Mouse (Mus musculus): ENCODE measurements around the gene Lurap1l. TPM values are rescaled to one million over a fixed set of nuclear protein-coding genes. Genes with fewer than 3 reads are reported as not detected.
"Not testable (repeated sequence)": the region's sequence is repeated elsewhere in the genome, so short reads cannot be mapped to it uniquely, and the experiment has no call there.

The Lurap1l gene
- polyA plus RNA-seq, 1 experiment from 2014 or later, result 11.4 TPM

- under 1% methylated on average over 23 of the region's 27 CpGs for WGBS
- peak overlapping the region; percentile 58 for H3K4me2 ChIP-seq (replicated peaks)
- H3K9ac ChIP-seq, result peak overlapping the region; percentile 82
- H3K27me3 ChIP-seq (ENCODE audit: control insufficient read depth, insufficient read depth, low read length), result no peaks in the 10 kb centered on the region
- peak overlapping the region; percentile 81 for H3K4me3 ChIP-seq (replicated peaks; ENCODE audit: low read length)
- H3K27ac ChIP-seq, result peak overlapping the region; percentile 92
- ATAC-seq (ENCODE audit: low FRiP score), result peak; percentile 92
- H3K4me1 ChIP-seq (replicated peaks; ENCODE audit: control insufficient read depth, insufficient read depth, low read length), result peaks cover 8% of the 10 kb centered on the region; the same call in 1 of the 2 replicates
- no peaks in the 10 kb centered on the region for H3K9me3 ChIP-seq (ENCODE audit: control insufficient read depth, low read length)
- DNase-seq (ENCODE audit: low spot score), result peak; percentile 78
- H3K36me3 ChIP-seq (replicated peaks; ENCODE audit: control insufficient read depth, insufficient read depth), result no peaks in the 10 kb centered on the region
These were observed 1.5 kb downstream of the Lurap1l start for GRCm38 (mm10) chr4:80911706-80912540.

- DNase-seq (ENCODE audit: low spot score), result no peak
- Histone ChIP-seq H3K27me3 (ENCODE audit: control insufficient read depth, insufficient read depth, low read length) (no peaks in the 10 kb centered on the region), H3K4me2 (replicated peaks) (no peak overlapping the region), H3K4me1 (replicated peaks; ENCODE audit: control insufficient read depth, insufficient read depth, low read length) (peaks cover 8% of the 10 kb centered on the region; the same call in 1 of the 2 replicates), H3K4me3 (replicated peaks; ENCODE audit: low read length) (no peak overlapping the region), H3K9ac (no peak overlapping the region), H3K9me3 (ENCODE audit: control insufficient read depth, low read length) (no peaks in the 10 kb centered on the region), H3K36me3 (replicated peaks; ENCODE audit: control insufficient read depth, insufficient read depth) (no peaks in the 10 kb centered on the region), H3K27ac (no peak overlapping the region)
- 87% methylated on average over 2 of the region's 2 CpGs for WGBS
- ATAC-seq (ENCODE audit: low FRiP score), result no peak
These were observed 4.8 kb downstream of the Lurap1l start for GRCm38 (mm10) chr4:80915211-80915610.

- Histone ChIP-seq H3K36me3 (replicated peaks; ENCODE audit: control insufficient read depth, insufficient read depth) (no peaks in the 10 kb centered on the region), H3K4me2 (replicated peaks) (no peak overlapping the region), H3K27ac (no peak overlapping the region), H3K9me3 (ENCODE audit: control insufficient read depth, low read length) (no peaks in the 10 kb centered on the region), H3K27me3 (ENCODE audit: control insufficient read depth, insufficient read depth, low read length) (no peaks in the 10 kb centered on the region), H3K4me1 (replicated peaks; ENCODE audit: control insufficient read depth, insufficient read depth, low read length) (peaks cover 8% of the 10 kb centered on the region; the same call in 1 of the 2 replicates), H3K4me3 (replicated peaks; ENCODE audit: low read length) (no peak overlapping the region), H3K9ac (no peak overlapping the region)
- DNase-seq (ENCODE audit: low spot score), result no peak
- WGBS, result 66% methylated on average over 3 of the region's 3 CpGs
- no peak for ATAC-seq (ENCODE audit: low FRiP score)
These were observed 6.2 kb downstream of the Lurap1l start for GRCm38 (mm10) chr4:80916695-80917094.

DNA sequence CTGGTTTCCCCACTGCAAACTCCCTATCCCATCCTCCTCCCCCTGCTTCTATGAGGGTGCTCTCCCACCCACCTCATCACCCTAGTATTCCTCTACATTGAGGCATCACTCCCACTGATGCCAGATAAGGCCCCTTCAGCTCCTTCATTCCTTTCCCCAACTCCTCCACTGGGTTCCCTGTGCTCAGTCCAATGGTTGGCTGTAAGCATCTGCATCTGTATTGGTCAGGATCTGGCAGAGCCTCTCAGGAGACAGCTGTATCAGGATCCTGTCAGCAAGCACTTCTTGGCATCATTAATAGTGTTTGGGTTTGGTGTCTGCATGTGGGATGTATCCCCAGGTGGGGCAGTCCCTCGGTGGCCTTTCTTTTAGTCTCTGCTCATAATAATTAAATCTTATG, 6.7 kb downstream of the Lurap1l start:
- ATAC-seq (ENCODE audit: low FRiP score), result not testable (repeated sequence)

GRCm38 (mm10) chr4:80917812-80918211, 7.4 kb downstream of the Lurap1l start:
- Histone ChIP-seq H3K9me3 (ENCODE audit: control insufficient read depth, low read length) (no peaks in the 10 kb centered on the region), H3K4me2 (replicated peaks) (no peak overlapping the region), H3K36me3 (replicated peaks; ENCODE audit: control insufficient read depth, insufficient read depth) (no peaks in the 10 kb centered on the region), H3K27me3 (ENCODE audit: control insufficient read depth, insufficient read depth, low read length) (no peaks in the 10 kb centered on the region), H3K9ac (no peak overlapping the region), H3K4me1 (replicated peaks; ENCODE audit: control insufficient read depth, insufficient read depth, low read length) (0 out of 2 replicates have a peak, but pooled peaks cover 4% of the 10 kb centered on the region), H3K27ac (no peak overlapping the region), H3K4me3 (replicated peaks; ENCODE audit: low read length) (no peak overlapping the region)
- WGBS, result 85% methylated on average over 3 of the region's 3 CpGs
- no peak for ATAC-seq (ENCODE audit: low FRiP score)
- no peak for DNase-seq (ENCODE audit: low spot score)

More for the DNA sequence above, 6.7 kb downstream of the Lurap1l start:
- H3K4me3 ChIP-seq (replicated peaks; ENCODE audit: low read length); H3K36me3 ChIP-seq (replicated peaks; ENCODE audit: control insufficient read depth, insufficient read depth); H3K27me3 ChIP-seq (ENCODE audit: control insufficient read depth, insufficient read depth, low read length); H3K4me1 ChIP-seq (replicated peaks; ENCODE audit: control insufficient read depth, insufficient read depth, low read length); H3K27ac ChIP-seq; H3K9ac ChIP-seq; H3K9me3 ChIP-seq (ENCODE audit: control insufficient read depth, low read length); DNase-seq (ENCODE audit: low spot score); H3K4me2 ChIP-seq (replicated peaks): not testable (repeated sequence)
- WGBS, result 69% methylated on average over 1 of the region's 1 CpGs

GRCm38 (mm10) chr4:80918526-80919129, 8.2 kb downstream of the Lurap1l start:
- no peaks in the 10 kb centered on the region for H3K36me3 ChIP-seq (replicated peaks; ENCODE audit: control insufficient read depth, insufficient read depth)
- H3K4me2 ChIP-seq (replicated peaks), result no peak overlapping the region
- no peak overlapping the region for H3K9ac ChIP-seq
- H3K4me1 ChIP-seq (replicated peaks; ENCODE audit: control insufficient read depth, insufficient read depth, low read length), result 0 out of 2 replicates have a peak, but pooled peaks cover 4% of the 10 kb centered on the region
- ATAC-seq (ENCODE audit: low FRiP score) (no peak), DNase-seq (ENCODE audit: low spot score) (no peak)
- H3K27me3 ChIP-seq (ENCODE audit: control insufficient read depth, insufficient read depth, low read length), result no peaks in the 10 kb centered on the region
- no peak overlapping the region for H3K27ac ChIP-seq
- H3K4me3 ChIP-seq (replicated peaks; ENCODE audit: low read length), result no peak overlapping the region
- WGBS, result 61% methylated on average over 3 of the region's 3 CpGs
- no peaks in the 10 kb centered on the region for H3K9me3 ChIP-seq (ENCODE audit: control insufficient read depth, low read length)

DNA sequence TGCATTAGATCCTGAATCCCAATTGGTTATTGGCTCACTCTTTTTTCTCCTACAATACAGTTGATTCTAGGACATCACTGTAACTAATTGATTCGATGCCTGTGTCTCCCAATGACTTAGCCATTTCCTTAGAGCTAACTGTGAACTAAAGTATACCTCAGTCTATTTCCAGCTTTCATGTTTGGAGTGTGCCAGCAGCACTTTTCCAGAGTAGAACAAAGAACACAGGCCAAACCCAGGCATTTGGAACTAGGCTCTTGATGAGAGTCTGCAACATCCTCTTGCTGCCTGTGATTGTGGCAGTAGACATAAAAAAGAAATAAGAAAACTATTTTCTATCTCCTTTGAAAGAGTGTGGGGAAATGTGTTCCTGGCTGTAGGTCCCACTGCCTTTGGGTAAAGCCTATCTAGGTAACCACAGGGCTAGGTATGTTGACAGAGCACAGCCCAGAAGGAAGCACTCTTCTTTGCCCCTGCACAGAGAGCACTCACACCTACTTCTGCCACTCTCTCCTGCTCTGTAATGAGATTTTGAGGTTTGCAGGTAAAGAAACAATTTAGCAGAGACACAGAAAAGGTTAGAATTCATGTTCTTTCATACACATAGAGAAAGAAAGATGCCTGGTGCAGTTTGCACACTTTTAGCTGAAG, 8.9 kb downstream of the Lurap1l start:
- H3K9me3 ChIP-seq (ENCODE audit: control insufficient read depth, low read length), result no peaks in the 10 kb centered on the region
- WGBS, result 57% methylated on average over 1 of the region's 1 CpGs
- H3K4me3 ChIP-seq (replicated peaks; ENCODE audit: low read length), result no peak overlapping the region
- no peaks in the 10 kb centered on the region for H3K27me3 ChIP-seq (ENCODE audit: control insufficient read depth, insufficient read depth, low read length)
- no peak overlapping the region for H3K4me2 ChIP-seq (replicated peaks)
- no peak for DNase-seq (ENCODE audit: low spot score)
- no peak for ATAC-seq (ENCODE audit: low FRiP score)
- no peak overlapping the region for H3K9ac ChIP-seq
- no peak overlapping the region for H3K27ac ChIP-seq
- no peaks in the 10 kb centered on the region for H3K36me3 ChIP-seq (replicated peaks; ENCODE audit: control insufficient read depth, insufficient read depth)
- H3K4me1 ChIP-seq (replicated peaks; ENCODE audit: control insufficient read depth, insufficient read depth, low read length), result no peaks in the 10 kb centered on the region

DNA sequence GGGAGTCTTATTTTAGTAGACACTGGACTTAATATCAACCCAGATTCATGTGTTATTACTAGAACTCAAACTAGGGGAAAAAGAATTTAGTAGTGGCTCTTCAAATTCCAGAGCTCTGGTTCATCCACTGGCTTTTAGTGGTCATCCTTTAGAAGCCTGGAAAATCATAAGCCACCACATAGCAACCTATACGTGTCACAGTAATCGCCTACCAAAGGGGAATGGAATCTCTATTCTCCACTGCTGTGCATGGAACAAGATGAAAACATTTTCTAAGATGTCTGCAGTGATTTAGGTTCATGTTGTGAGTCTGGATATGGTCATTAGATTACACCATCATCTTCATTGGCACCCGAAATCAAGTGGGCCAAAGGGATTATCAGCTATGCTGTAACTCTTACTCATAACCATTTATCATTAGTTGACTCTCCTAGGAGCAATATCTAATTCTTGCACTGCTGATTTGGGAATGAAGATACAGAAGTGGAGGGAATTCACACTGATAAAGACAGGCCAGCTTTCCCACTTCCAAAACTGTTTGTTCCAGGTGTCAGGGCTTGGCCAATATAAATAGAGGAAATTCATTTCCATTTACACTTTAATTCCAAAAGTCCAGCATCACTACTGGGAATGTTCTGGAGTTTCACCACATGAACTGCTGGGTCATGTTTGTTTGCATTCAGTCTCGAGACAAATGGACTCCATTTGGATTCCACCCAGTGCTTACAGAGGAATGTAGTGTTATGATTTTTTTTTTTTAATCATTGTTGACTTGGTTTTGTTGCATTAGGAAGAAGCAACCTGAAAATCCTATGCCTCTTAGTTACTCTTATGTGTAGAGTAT, 11.4 kb downstream of the Lurap1l start:
- no peaks in the 10 kb centered on the region for H3K27me3 ChIP-seq (ENCODE audit: control insufficient read depth, insufficient read depth, low read length)
- no peaks in the 10 kb centered on the region for H3K36me3 ChIP-seq (replicated peaks; ENCODE audit: control insufficient read depth, insufficient read depth)
- H3K4me1 ChIP-seq (replicated peaks; ENCODE audit: control insufficient read depth, insufficient read depth, low read length), result no peaks in the 10 kb centered on the region
- H3K27ac ChIP-seq, result no peak overlapping the region
- no peak overlapping the region for H3K9ac ChIP-seq
- no peak for ATAC-seq (ENCODE audit: low FRiP score)
- WGBS, result 85% methylated on average over 4 of the region's 4 CpGs
- no peaks in the 10 kb centered on the region for H3K9me3 ChIP-seq (ENCODE audit: control insufficient read depth, low read length)
- H3K4me3 ChIP-seq (replicated peaks; ENCODE audit: low read length), result no peak overlapping the region
- no peak for DNase-seq (ENCODE audit: low spot score)
- H3K4me2 ChIP-seq (replicated peaks), result no peak overlapping the region

Data from hindbrain, embryonic 14.5 days (tissue).